In genomic region chr9:71959259-71960025, GRCm38 (mm10) we compare ENCODE assay signal across 9 mouse cellular contexts.
DNase-seq lines count a peak whose midpoint lies in the region; ATAC-seq and TF ChIP-seq lines count a peak whose summit lies in the region.
"Had no signal": no experiment of that assay in that cellular context is flagged by ENCODE, and none has a peak within 500 bp of the region (broad histone marks: within the 10 kb centered on the region; RNA-seq: fewer than 3 reads in every experiment).

No protein-coding gene starts in this region.

- no peak for DNase-seq in midbrain, embryonic 10.5 days (ENCODE audit: low spot score)
- DNase-seq in forebrain, postnatal 0 days, result peak; percentile 64
- DNase-seq in lung, postnatal 10 days, result peak; percentile 17
- DNase-seq in ovary, postnatal 36 days (ENCODE audit: low spot score), result no peak
- DNase-seq in thymus, adult 18-20 months, result no peak
- no peak for DNase-seq in testis, postnatal 10 days (ENCODE audit: low spot score)
- DNase-seq: liver, embryonic 13.5 days had no signal

- no peak overlapping the region for H3K4me3 ChIP-seq in midbrain, embryonic 13.5 days (replicated peaks)
- H3K4me3 ChIP-seq in midbrain, embryonic 10.5 days, result no peak overlapping the region
- peak overlapping the region; percentile 25 for H3K4me3 ChIP-seq in forebrain, postnatal 0 days (ENCODE audit: low read depth, low read length)
- no peak overlapping the region for H3K4me3 ChIP-seq in hindbrain, embryonic 12.5 days
- H3K4me3 ChIP-seq: liver, embryonic 13.5 days had no signal

- peak overlapping the region; percentile 28; the same call in 1 of the 2 replicates for H3K4me2 ChIP-seq in midbrain, embryonic 13.5 days (replicated peaks)
- peak overlapping the region; percentile 41 for H3K4me2 ChIP-seq in forebrain, postnatal 0 days (ENCODE audit: low read depth)
- H3K4me2 ChIP-seq in hindbrain, embryonic 12.5 days (replicated peaks), result peak overlapping the region; percentile 32; the same call in 1 of the 2 replicates
- H3K4me2 ChIP-seq: liver, embryonic 13.5 days had no signal

- no peak overlapping the region for H3K9ac ChIP-seq in midbrain, embryonic 13.5 days (replicated peaks)
- H3K9ac ChIP-seq in forebrain, postnatal 0 days, result no peak overlapping the region
- no peak overlapping the region for H3K9ac ChIP-seq in hindbrain, embryonic 12.5 days
- H3K9ac ChIP-seq: liver, embryonic 13.5 days had no signal

- H3K4me1 ChIP-seq in midbrain, embryonic 13.5 days (replicated peaks), result peaks cover 12% of the 10 kb centered on the region
- H3K4me1 ChIP-seq in midbrain, embryonic 10.5 days, result peaks cover 5% of the 10 kb centered on the region
- no peaks in the 10 kb centered on the region for H3K4me1 ChIP-seq in forebrain, postnatal 0 days (ENCODE audit: insufficient read depth)
- H3K4me1 ChIP-seq in hindbrain, embryonic 12.5 days, result peaks cover 7% of the 10 kb centered on the region; the same call in 1 of the 2 replicates

- H3K27ac ChIP-seq in midbrain, embryonic 13.5 days, result peak overlapping the region; percentile 56; the same call in 1 of the 2 replicates
- H3K27ac ChIP-seq in midbrain, embryonic 10.5 days (replicated peaks), result no peak overlapping the region
- no peak overlapping the region for H3K27ac ChIP-seq in forebrain, postnatal 0 days (ENCODE audit: low read depth, low read length)
- H3K27ac ChIP-seq in hindbrain, embryonic 12.5 days, result peak overlapping the region; percentile 60; the same call in 1 of the 2 replicates
- H3K27ac ChIP-seq: liver, embryonic 13.5 days had no signal

- H3K9me3 ChIP-seq in midbrain, embryonic 13.5 days, result no peaks in the 10 kb centered on the region
- no peaks in the 10 kb centered on the region for H3K9me3 ChIP-seq in midbrain, embryonic 10.5 days (replicated peaks)
- H3K9me3 ChIP-seq in forebrain, postnatal 0 days (ENCODE audit: low read length), result no peaks in the 10 kb centered on the region
- no peaks in the 10 kb centered on the region for H3K9me3 ChIP-seq in hindbrain, embryonic 12.5 days (replicated peaks)
- H3K9me3 ChIP-seq: liver, embryonic 13.5 days had no signal

- no peaks in the 10 kb centered on the region for H3K36me3 ChIP-seq in midbrain, embryonic 13.5 days
- H3K36me3 ChIP-seq in midbrain, embryonic 10.5 days, result no peaks in the 10 kb centered on the region
- H3K36me3 ChIP-seq in forebrain, postnatal 0 days (ENCODE audit: insufficient read depth), result no peaks in the 10 kb centered on the region
- no peaks in the 10 kb centered on the region for H3K36me3 ChIP-seq in hindbrain, embryonic 12.5 days
- H3K36me3 ChIP-seq: liver, embryonic 13.5 days had no signal

- no peak for TF ChIP-seq CTCF in forebrain, postnatal 0 days (IDR thresholded peaks at IDR 0.05; ENCODE audit: low read depth)

- H3K27me3 ChIP-seq in midbrain, embryonic 13.5 days, result no peaks in the 10 kb centered on the region
- H3K27me3 ChIP-seq in midbrain, embryonic 10.5 days (ENCODE audit: low read depth, poor library complexity, severe bottlenecking), result no peaks in the 10 kb centered on the region
- no peaks in the 10 kb centered on the region for H3K27me3 ChIP-seq in forebrain, postnatal 0 days (ENCODE audit: insufficient read depth, low read length)
- H3K27me3 ChIP-seq in hindbrain, embryonic 12.5 days, result no peaks in the 10 kb centered on the region
- H3K27me3 ChIP-seq: liver, embryonic 13.5 days had no signal

- WGBS in midbrain, embryonic 13.5 days, result 44% methylated on average over 11 of the region's 11 CpGs
- WGBS in midbrain, embryonic 10.5 days, result 85% methylated on average over 11 of the region's 11 CpGs
- 23% methylated on average over 11 of the region's 11 CpGs for WGBS in forebrain, postnatal 0 days
- WGBS in hindbrain, embryonic 12.5 days, result 52% methylated on average over 11 of the region's 11 CpGs

- ATAC-seq in midbrain, embryonic 13.5 days, result peak; percentile 83
- ATAC-seq in forebrain, postnatal 0 days, result peak; percentile 96
- peak; percentile 89 for ATAC-seq in hindbrain, embryonic 12.5 days (ENCODE audit: low FRiP score)

Comparison
In these comparisons a context has a peak if more than half of its experiments do, and no peak if none do; other contexts are left out.
1. H3K27ac ChIP-seq: peak in midbrain, embryonic 13.5 days (single experiment) and hindbrain, embryonic 12.5 days (single experiment); none in midbrain, embryonic 10.5 days (single experiment) and forebrain, postnatal 0 days (single experiment).
2. DNase-seq: peak in forebrain, postnatal 0 days (single experiment) and lung, postnatal 10 days (single experiment); none in midbrain, embryonic 10.5 days (single experiment), ovary, postnatal 36 days (single experiment), thymus, adult 18-20 months (0 of 2) and testis, postnatal 10 days (single experiment).
3. Peak in every context shown above with its lines, with median percentiles within 50 percentile points of each other: ATAC-seq and H3K4me2 ChIP-seq.